Mouse (Mus musculus) retina, embryonic 14.5 days (tissue): ENCODE measurements around the gene Rpl36al.

Experiments
- DNase-seq: peaks from one replicate; pipeline ENCODE4 v3.0.0-alpha.2; 2015; ENCODE audit warnings: low spot score

Gene Rpl36al

GRCm38 (mm10) chr12:69158765-69159577, 24.9 kb downstream of the Rpl36al start, which contains the start of gene Rps29:
Gene Rps29 (minus strand): TSS chr12:69159186.
- DNase-seq = peak; percentile 100

- DNase-seq = peak; percentile 43
Measured at GRCm38 (mm10) chr12:69158366-69158764, 25.5 kb downstream of the Rpl36al start.

GRCm38 (mm10) chr12:69157107-69157506, 26.8 kb downstream of the Rpl36al start:
- DNase-seq = no peak

- DNase-seq = no peak
Measured at GRCm38 (mm10) chr12:69156436-69156835, 27.4 kb downstream of the Rpl36al start.

- no peak for DNase-seq
Measured at GRCm38 (mm10) chr12:69155923-69156322, 28.0 kb downstream of the Rpl36al start.

- DNase-seq = no peak
Measured at GRCm38 (mm10) chr12:69150049-69150448, 33.8 kb downstream of the Rpl36al start.

GRCm38 (mm10) chr12:69147166-69147735, 36.6 kb downstream of the Rpl36al start:
- no peak for DNase-seq

- no peak for DNase-seq
Measured at GRCm38 (mm10) chr12:69143460-69143859, 40.4 kb downstream of the Rpl36al start.

GRCm38 (mm10) chr12:69139841-69140240, 44.0 kb downstream of the Rpl36al start:
- DNase-seq = no peak

GRCm38 (mm10) chr12:69139201-69139600, 44.7 kb downstream of the Rpl36al start:
- DNase-seq = no peak
